Mouse (Mus musculus) MEL (cell line): ENCODE measurements at regions not wholly inside any gene's neighbourhood (a gene's known extent, or its start where the extent isn't known, plus 50 kb on each side); places are given as distances from the start of the nearest gene placed in this dataset.

Experiments used
- DNase-seq: peaks from one replicate; pipeline ENCODE4 v3.0.0; 2011; ENCODE audit warnings: low read depth, low spot score
- H3K27ac ChIP-seq: 2 replicates; pipeline ENCODE4 v1.5.1; 2012; ENCODE audit warnings: low read depth, mild to moderate bottlenecking, control low read depth, low read length, moderate library complexity; ENCODE audit not compliant: control insufficient read depth
- H3K27me3 ChIP-seq, 2 experiments: fragments of 150-350 bp in 1 of 2; sonication (generic) in 1 of 2; 2 replicates each; pipeline ENCODE4 v1.6.1; 2012; ENCODE audit warnings: low read length in 2 of 2, mild to moderate bottlenecking in 2 of 2, improper control_type of control experiment in 1 of 2, moderate library complexity in 1 of 2; ENCODE audit not compliant: insufficient read depth in 2 of 2, control insufficient read depth in 1 of 2
- H3K36me3 ChIP-seq, 2 experiments: 2 replicates each; pipeline ENCODE4 v1.6.1; 2012 to 2014; ENCODE audit warnings: low read length in 2 of 2, improper control_type of control experiment in 1 of 2, inconsistent platforms in 1 of 2, mild to moderate bottlenecking in 1 of 2; ENCODE audit not compliant: insufficient read depth in 2 of 2, control insufficient read depth in 1 of 2
- H3K4me1 ChIP-seq, 2 experiments: fragments of 150-350 bp in 1 of 2; sonication (generic) in 1 of 2; 2 replicates each; pipeline ENCODE4 v1.6.1; 2012; ENCODE audit warnings: low read length in 2 of 2, improper control_type of control experiment in 1 of 2, mild to moderate bottlenecking in 1 of 2; ENCODE audit not compliant: insufficient read depth in 2 of 2, control insufficient read depth in 1 of 2
- H3K4me3 ChIP-seq, 2 experiments: fragments of 150-350 bp in 1 of 2; sonication (generic) in 1 of 2; 2 replicates each; pipeline ENCODE4 v1.5.1; 2012; ENCODE audit warnings: low read depth in 2 of 2, low read length in 2 of 2, mild to moderate bottlenecking in 2 of 2, moderate library complexity in 2 of 2, control low read depth in 1 of 2, improper control_type of control experiment in 1 of 2; ENCODE audit not compliant: control insufficient read depth in 1 of 2, insufficient read depth in 1 of 2
- H3K79me2 ChIP-seq: 2 replicates; pipeline ENCODE4 v1.6.1; 2012; ENCODE audit warnings: mild to moderate bottlenecking, low read length, moderate library complexity; ENCODE audit not compliant: control insufficient read depth, poor library complexity, insufficient read depth
- H3K9ac ChIP-seq: 2 replicates; pipeline ENCODE4 v1.6.1; 2012; ENCODE audit warnings: low read depth, mild to moderate bottlenecking, control low read depth, low read length, moderate library complexity; ENCODE audit not compliant: control insufficient read depth, poor library complexity, severe bottlenecking
- H3K9me3 ChIP-seq: fragments of 150-350 bp; sonication (generic); replicated peaks from 2 replicates; pipeline ENCODE4 v1.6.1; 2012; ENCODE audit warnings: mild to moderate bottlenecking, low read length, improper control_type of control experiment, moderate library complexity; ENCODE audit not compliant: insufficient read depth
- BHLHE40 ChIP-seq: IDR thresholded peaks from 2 replicates; pipeline ENCODE4 v1.6.1; 2012; ENCODE audit warnings: low read depth, mild to moderate bottlenecking, inconsistent platforms, low read length, improper control_type of control experiment, borderline replicate concordance
- CHD1 ChIP-seq: IDR thresholded peaks from 2 replicates; pipeline ENCODE4 v1.6.1; 2012; ENCODE audit warnings: low read depth, mild to moderate bottlenecking, inconsistent platforms, low read length, improper control_type of control experiment
- CHD2 ChIP-seq: IDR thresholded peaks from 2 replicates; pipeline ENCODE4 v1.6.1; 2011; ENCODE audit warnings: low read length, improper control_type of control experiment
- E2F4 ChIP-seq: IDR thresholded peaks from 2 replicates; pipeline ENCODE4 v1.6.1; 2011; ENCODE audit warnings: low read depth, low read length, improper control_type of control experiment, borderline replicate concordance
- ELF1 ChIP-seq: IDR thresholded peaks from 2 replicates; pipeline ENCODE4 v1.6.1; 2014; ENCODE audit warnings: low read depth, mild to moderate bottlenecking, inconsistent platforms, low read length, improper control_type of control experiment, moderate library complexity
- EP300 ChIP-seq, 2 experiments: IDR thresholded peaks; 2 replicates each; pipeline ENCODE4 v1.6.1; 2011; ENCODE audit warnings: improper control_type of control experiment in 2 of 2, low read length in 2 of 2, low read depth in 1 of 2, mild to moderate bottlenecking in 1 of 2
- GABPA ChIP-seq: IDR thresholded peaks from 2 replicates; pipeline ENCODE4 v1.6.1; 2012; ENCODE audit warnings: low read depth, mild to moderate bottlenecking, inconsistent platforms, low read length, improper control_type of control experiment, moderate library complexity
- GATA1 ChIP-seq: IDR thresholded peaks from 2 replicates; pipeline ENCODE4 v1.6.1; 2011; ENCODE audit warnings: low read depth, low read length, improper control_type of control experiment
- HCFC1 ChIP-seq: IDR thresholded peaks from 2 replicates; pipeline ENCODE4 v1.6.1; 2012; ENCODE audit warnings: low read depth, mild to moderate bottlenecking, inconsistent platforms, low read length, improper control_type of control experiment, moderate library complexity
- KAT2A ChIP-seq: conservative IDR thresholded peaks from 2 replicates; pipeline ENCODE4 v1.6.1; 2012; ENCODE audit warnings: low read depth, low read length, improper control_type of control experiment, inconsistent platforms
- MAFK ChIP-seq: IDR thresholded peaks from 2 replicates; pipeline ENCODE4 v1.6.1; 2011; ENCODE audit warnings: low read depth, mild to moderate bottlenecking, low read length, improper control_type of control experiment, borderline replicate concordance
- MAX ChIP-seq: IDR thresholded peaks from 2 replicates; pipeline ENCODE4 v1.6.1; 2011; ENCODE audit warnings: low read length, improper control_type of control experiment
- MYB ChIP-seq: IDR thresholded peaks from 2 replicates; pipeline ENCODE4 v1.6.1; 2011; ENCODE audit warnings: mild to moderate bottlenecking, low read depth, low read length, improper control_type of control experiment
- MYC ChIP-seq: IDR thresholded peaks from 2 replicates; pipeline ENCODE4 v1.6.1; 2011; ENCODE audit warnings: low read depth, mild to moderate bottlenecking, low read length, improper control_type of control experiment, moderate library complexity
- POLR2AphosphoS2 ChIP-seq: IDR thresholded peaks from 2 replicates; pipeline ENCODE4 v1.6.1; 2011; ENCODE audit warnings: low read length, improper control_type of control experiment
- POLR2AphosphoS5 ChIP-seq: IDR thresholded peaks from 2 replicates; pipeline ENCODE4 v1.6.1; 2012; ENCODE audit warnings: low read depth, borderline replicate concordance, mild to moderate bottlenecking, inconsistent platforms, low read length, moderate library complexity, mixed read lengths
- TAL1 ChIP-seq: IDR thresholded peaks from 2 replicates; pipeline ENCODE4 v1.6.1; 2012; ENCODE audit warnings: mild to moderate bottlenecking, inconsistent platforms, low read length, moderate library complexity, mixed read lengths
- USF1 ChIP-seq: IDR thresholded peaks from 2 replicates; pipeline ENCODE4 v1.6.1; 2014; ENCODE audit warnings: low read depth, mild to moderate bottlenecking, inconsistent platforms, low read length, improper control_type of control experiment, moderate library complexity
- USF2 ChIP-seq, 2 experiments: IDR thresholded peaks; 2 replicates each; pipeline ENCODE4 v1.6.1; 2011 to 2012; ENCODE audit warnings: improper control_type of control experiment in 2 of 2, low read length in 2 of 2, borderline replicate concordance in 1 of 2, inconsistent platforms in 1 of 2, low read depth in 1 of 2, mild to moderate bottlenecking in 1 of 2; ENCODE audit not compliant: insufficient read depth in 1 of 2
- ZC3H11A ChIP-seq: IDR thresholded peaks from 2 replicates; pipeline ENCODE4 v1.6.1; 2012; ENCODE audit warnings: low read depth, mild to moderate bottlenecking, inconsistent platforms, low read length, improper control_type of control experiment
- ZKSCAN1 ChIP-seq: IDR thresholded peaks from 2 replicates; pipeline ENCODE4 v1.6.1; 2012; ENCODE audit warnings: low read depth, mild to moderate bottlenecking, inconsistent platforms, low read length, improper control_type of control experiment, moderate library complexity
- ZMIZ1 ChIP-seq: IDR thresholded peaks from 2 replicates; pipeline ENCODE4 v1.6.1; 2012; ENCODE audit warnings: low read depth, mild to moderate bottlenecking, inconsistent platforms, low read length, improper control_type of control experiment, moderate library complexity

GRCm38 (mm10) chr14:94653625-94654024 lies 763.1 kb upstream of the Pcdh9 start:
- Histone ChIP-seq H3K9ac (no peak overlapping the region), H3K79me2 (no peaks in the 10 kb centered on the region), H3K9me3 (no peaks in the 10 kb centered on the region), H3K27me3 (no peaks in the 10 kb centered on the region), H3K4me3 (no peak overlapping the region), H3K27ac (no peak overlapping the region), H3K36me3 (no peaks in the 10 kb centered on the region), H3K4me1 (no peaks in the 10 kb centered on the region)
- DNase-seq = no peak
- no peak for TF ChIP-seq BHLHE40
- TF ChIP-seq USF2 (IDR thresholded peaks at IDR 0.05; ENCODE audit: borderline replicate concordance in 1 of 2, insufficient read depth in 1 of 2, low read depth in 1 of 2, low read length in 2 of 2) = no peak
- no peak for TF ChIP-seq ZMIZ1
- no peak for TF ChIP-seq USF1
- no peak for TF ChIP-seq MAX

- Histone ChIP-seq H3K36me3 (no peaks in the 10 kb centered on the region), H3K9me3 (no peaks in the 10 kb centered on the region), H3K27ac (no peak overlapping the region), H3K4me1 (no peaks in the 10 kb centered on the region), H3K9ac (no peak overlapping the region), H3K4me3 (no peak overlapping the region), H3K79me2 (no peaks in the 10 kb centered on the region), H3K27me3 (no peaks in the 10 kb centered on the region)
- TF ChIP-seq EP300 (IDR thresholded peaks at IDR 0.05; ENCODE audit: low read depth in 1 of 2, low read length in 2 of 2) (no peak), ZC3H11A (no peak), POLR2AphosphoS5 (no peak), MYB (no peak), TAL1 (no peak), ELF1 (no peak), GABPA (no peak), HCFC1 (no peak), MAFK (no peak), KAT2A (no peak), CHD2 (no peak), USF1 (no peak), CHD1 (no peak), MYC (no peak), GATA1 (no peak), POLR2AphosphoS2 (no peak), ZKSCAN1 (no peak), ZMIZ1 (no peak), E2F4 (no peak)
- DNase-seq = no peak
These were observed 724.5 kb upstream of the Pcdh9 start for GRCm38 (mm10) chr14:94615006-94615405.
